Mouse (Mus musculus) neutrophil, adult 65 days (primary cell): ENCODE data around the gene Nbas. TPM values are rescaled to one million over a fixed set of nuclear protein-coding genes. Genes with fewer than 3 reads are reported as not detected.

Source experiments
- total RNA-seq: library from RNA; stranded (reverse); gene quantifications from 2 replicates; pipeline ENCODE4 v1.2.4, GENCODE M21; 2023

Nbas gene
- total RNA-seq, result 7.7 and 10.8 TPM in 2 replicates

GRCm38 (mm10) chr12:13268826-13269449 is at the start of gene Nbas:
Gene Nbas (plus strand): TSS chr12:13269133.

DNA sequence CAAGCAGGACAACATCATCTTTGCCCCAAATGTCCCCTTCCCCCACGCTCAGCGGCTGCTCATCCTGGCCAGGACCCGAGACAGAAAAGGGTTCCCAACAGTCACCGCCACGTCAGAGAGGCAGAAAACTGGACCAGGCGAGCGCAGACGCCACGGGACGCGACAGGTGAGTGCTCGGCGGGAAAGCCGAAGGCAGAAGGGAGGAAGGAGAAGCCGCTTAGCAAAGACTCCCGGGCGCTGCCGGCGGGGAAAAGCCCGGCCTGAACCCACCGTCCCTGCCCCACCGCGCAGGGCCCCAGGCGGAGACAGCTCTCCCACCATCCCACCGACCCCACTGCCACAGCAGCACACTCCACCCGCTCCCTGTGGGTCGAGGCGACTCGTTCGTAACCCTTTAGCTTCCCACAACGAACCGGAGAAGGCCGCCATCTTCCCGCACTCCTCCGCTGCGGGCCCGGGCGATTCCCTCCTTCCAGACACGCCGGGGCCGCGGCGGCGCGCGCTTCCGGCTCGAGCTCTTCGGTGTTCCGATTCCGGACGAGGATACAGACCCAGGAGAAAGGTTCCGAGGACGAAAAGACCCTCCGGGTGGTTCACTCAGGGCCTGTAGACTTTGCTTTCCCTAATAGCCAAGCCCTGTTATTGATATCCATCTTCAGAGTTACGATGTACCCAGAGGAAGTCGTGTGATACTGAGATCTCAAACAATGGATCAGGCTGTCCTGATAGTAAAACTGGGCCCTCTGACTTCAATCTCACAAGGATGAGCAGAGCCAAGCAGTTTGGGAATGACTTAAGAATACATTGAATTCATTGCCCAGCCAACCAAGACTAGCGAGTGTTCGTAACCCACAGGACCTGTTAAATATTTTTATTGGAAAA is 20.0 kb upstream of the Nbas start, which contains the start of gene Ddx1:
Gene Ddx1, minus strand, starts transcription at position 523 of the 882 bp plus-strand sequence.

Other genes with a start within 250 kb of the Nbas start
- gene Ddx1, start 19.9 kb upstream of the Nbas start, total RNA-seq, result 15.9 and 17.8 TPM in 2 replicates